Mouse (Mus musculus) ES-E14 (cell line): Measurements from ENCODE around the gene Nectin1.

Source experiments
- MAFK ChIP-seq: IDR thresholded peaks from 2 replicates; pipeline ENCODE4 v1.6.1; 2014; ENCODE audit warnings: mild to moderate bottlenecking, low read depth, low read length, inconsistent platforms; ENCODE audit not compliant: insufficient read depth
- ZC3H11A ChIP-seq: IDR thresholded peaks from 2 replicates; pipeline ENCODE4 v1.6.1; 2012; ENCODE audit warnings: low read depth, mild to moderate bottlenecking, inconsistent platforms, low read length, borderline replicate concordance
- ZNF384 ChIP-seq: IDR thresholded peaks from 2 replicates; pipeline ENCODE4 v1.6.1; 2012; ENCODE audit warnings: low read depth, low read length, inconsistent platforms

DNA sequence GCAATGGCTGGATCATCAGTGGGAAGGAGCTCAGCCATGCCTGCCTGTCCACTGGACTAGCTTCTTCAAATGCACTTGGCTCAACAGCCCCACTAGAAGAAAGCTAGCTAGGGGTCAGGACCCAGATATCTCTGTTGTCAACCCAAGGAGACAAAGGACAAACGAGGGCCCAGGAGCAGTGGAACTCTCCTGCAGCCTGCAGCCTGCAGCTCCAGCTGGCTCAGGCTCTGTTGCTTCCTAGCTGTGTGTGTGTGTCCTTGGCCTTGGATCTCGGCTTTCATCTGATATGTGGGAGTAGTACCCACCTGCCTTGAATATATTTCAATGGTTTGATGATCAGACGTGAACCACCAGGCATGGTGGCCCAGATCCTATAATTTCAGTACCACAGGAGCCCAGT lies 49.6 kb downstream of the Nectin1 start:
- TF ChIP-seq MAFK (no peak), ZC3H11A (no peak), ZNF384 (no peak)
